Mouse (Mus musculus) E14TG2a.4 (cell line): Measurements from ENCODE around the gene Uso1.

Experiments
- CTCF ChIP-seq: conservative IDR thresholded peaks from 2 replicates; pipeline ENCODE4 v1.5.1; 2014; ENCODE audit warnings: low read length
- NANOG ChIP-seq: IDR thresholded peaks from 2 replicates; pipeline ENCODE4 v1.6.1; 2014; ENCODE audit warnings: borderline replicate concordance, low read length, mixed read lengths
- POU5F1 ChIP-seq: IDR thresholded peaks from 2 replicates; pipeline ENCODE4 v1.6.1; 2014; ENCODE audit warnings: low read length, borderline replicate concordance

DNA sequence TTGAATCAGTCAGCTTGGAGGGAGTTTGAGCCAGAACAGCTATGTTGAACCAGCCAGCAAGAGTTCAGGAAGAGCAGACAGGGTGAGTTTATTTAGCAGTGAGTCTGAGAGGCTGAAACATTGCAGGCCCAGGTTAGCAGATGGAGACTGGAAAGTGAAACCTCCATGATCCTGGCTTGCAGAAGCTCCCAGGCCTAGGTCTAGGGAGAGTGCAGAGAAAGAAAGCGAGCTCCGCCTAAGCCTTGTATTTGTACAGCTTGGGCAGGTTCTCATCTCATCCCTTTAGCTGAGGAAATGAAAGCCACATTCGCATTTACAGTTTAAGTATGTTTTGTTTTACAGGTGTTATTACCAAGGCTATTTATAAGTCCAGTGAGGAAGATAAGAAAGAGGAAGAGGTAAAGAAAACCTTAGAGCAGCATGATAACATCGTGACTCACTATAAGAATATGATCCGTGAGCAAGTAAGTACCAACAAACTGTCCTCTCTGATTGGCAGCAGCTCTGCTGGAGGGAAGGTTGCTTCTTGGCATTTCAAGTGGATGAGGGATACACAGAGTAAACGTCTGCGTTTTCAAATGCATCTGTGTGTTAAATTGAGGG is 51.2 kb downstream of the Uso1 start:
- TF ChIP-seq CTCF (no peak), NANOG (no peak), POU5F1 (no peak)
